Mouse (Mus musculus): ENCODE data around the gene Tfap2e.

DNA sequence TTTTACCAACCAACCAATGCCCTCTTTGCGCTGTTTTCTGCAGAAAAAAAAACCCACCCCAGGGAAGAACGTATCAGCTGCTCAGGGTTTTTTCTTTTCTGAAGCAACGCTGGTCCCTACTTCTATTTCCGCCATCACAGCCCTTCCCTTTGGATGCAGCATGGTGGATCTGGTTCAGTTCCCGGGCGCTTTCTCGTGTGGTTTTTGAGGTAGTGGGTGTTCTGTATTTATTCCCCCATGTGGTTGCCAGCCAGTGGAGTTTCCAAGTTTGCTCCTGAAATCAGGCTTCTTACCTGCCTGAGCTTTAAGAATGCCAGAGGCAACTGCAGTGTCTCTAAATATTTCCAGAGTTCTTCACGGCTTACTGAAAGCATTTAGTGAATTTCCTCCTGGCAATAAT is 46.5 kb upstream of the Tfap2e start:
- no peak for TF ChIP-seq CTCF (IDR thresholded peaks at IDR 0.05; ENCODE audit: control insufficient read depth, insufficient read depth, insufficient replicate concordance, low read depth, low read length)
- TF ChIP-seq POLR2A (IDR thresholded peaks at IDR 0.05; ENCODE audit: control insufficient read depth, low read depth, low read length), result no peak
